Mouse (Mus musculus): ENCODE measurements around the gene Pou3f3. TPM values are rescaled to one million over a fixed set of nuclear protein-coding genes. Genes with fewer than 3 reads are reported as not detected.

Pou3f3 gene
- polyA plus RNA-seq, 1 experiment = not detected

- no peak for TF ChIP-seq CTCF (IDR thresholded peaks at IDR 0.05; ENCODE audit: extremely low read depth, insufficient read depth, insufficient read length, insufficient replicate concordance)
- TF ChIP-seq POLR2A (IDR thresholded peaks at IDR 0.05; ENCODE audit: low read depth, low read length) = no peak
- H3K4me1 ChIP-seq (ENCODE audit: control insufficient read depth, insufficient read depth, insufficient read length) = no peaks in the 10 kb centered on the region
- no peaks in the 10 kb centered on the region for H3K36me3 ChIP-seq (ENCODE audit: control insufficient read depth, insufficient read depth, low read length)
- peaks cover 17% of the 10 kb centered on the region for H3K27me3 ChIP-seq (ENCODE audit: control insufficient read depth, insufficient read depth, low read length)
- 9% methylated on average over 27 of the region's 27 CpGs for WGBS
- no peak for DNase-seq (ENCODE audit: low read depth in 1 of 2, low spot score in 2 of 2)
- no peak overlapping the region for H3K4me3 ChIP-seq (ENCODE audit: extremely low read depth, insufficient read depth, insufficient read length)
- H3K27ac ChIP-seq (ENCODE audit: insufficient read depth, low read length) = no peak overlapping the region
Observed at GRCm38 (mm10) chr1:42684345-42684744, 11.2 kb upstream of the Pou3f3 start.

GRCm38 (mm10) chr1:42684783-42685182 is 10.8 kb upstream of the Pou3f3 start:
- TF ChIP-seq CTCF (IDR thresholded peaks at IDR 0.05; ENCODE audit: extremely low read depth, insufficient read depth, insufficient read length, insufficient replicate concordance) (no peak), POLR2A (IDR thresholded peaks at IDR 0.05; ENCODE audit: low read depth, low read length) (no peak)
- 8% methylated on average over 20 of the region's 21 CpGs for WGBS
- Histone ChIP-seq H3K4me3 (ENCODE audit: extremely low read depth, insufficient read depth, insufficient read length) (no peak overlapping the region), H3K36me3 (ENCODE audit: control insufficient read depth, insufficient read depth, low read length) (no peaks in the 10 kb centered on the region), H3K27me3 (ENCODE audit: control insufficient read depth, insufficient read depth, low read length) (peaks cover 17% of the 10 kb centered on the region), H3K27ac (ENCODE audit: insufficient read depth, low read length) (no peak overlapping the region), H3K4me1 (ENCODE audit: control insufficient read depth, insufficient read depth, insufficient read length) (no peaks in the 10 kb centered on the region)
- DNase-seq (ENCODE audit: low read depth in 1 of 2, low spot score in 2 of 2) = no peak

- peaks cover 17% of the 10 kb centered on the region for H3K27me3 ChIP-seq (ENCODE audit: control insufficient read depth, insufficient read depth, low read length)
- no peak for DNase-seq (ENCODE audit: low read depth in 1 of 2, low spot score in 2 of 2)
- no peak overlapping the region for H3K4me3 ChIP-seq (ENCODE audit: extremely low read depth, insufficient read depth, insufficient read length)
- H3K4me1 ChIP-seq (ENCODE audit: control insufficient read depth, insufficient read depth, insufficient read length) = no peaks in the 10 kb centered on the region
- 6% methylated on average over 11 of the region's 11 CpGs for WGBS
- no peaks in the 10 kb centered on the region for H3K36me3 ChIP-seq (ENCODE audit: control insufficient read depth, insufficient read depth, low read length)
- no peak overlapping the region for H3K27ac ChIP-seq (ENCODE audit: insufficient read depth, low read length)
- no peak for TF ChIP-seq CTCF (IDR thresholded peaks at IDR 0.05; ENCODE audit: extremely low read depth, insufficient read depth, insufficient read length, insufficient replicate concordance)
- no peak for TF ChIP-seq POLR2A (IDR thresholded peaks at IDR 0.05; ENCODE audit: low read depth, low read length)
Observed at GRCm38 (mm10) chr1:42685321-42685960, 10.1 kb upstream of the Pou3f3 start.

- H3K27ac ChIP-seq (ENCODE audit: insufficient read depth, low read length) = no peak overlapping the region
- no peak overlapping the region for H3K4me3 ChIP-seq (ENCODE audit: extremely low read depth, insufficient read depth, insufficient read length)
- WGBS = 3% methylated on average over 53 of the region's 53 CpGs
- no peak for DNase-seq (ENCODE audit: low read depth in 1 of 2, low spot score in 2 of 2)
- H3K4me1 ChIP-seq (ENCODE audit: control insufficient read depth, insufficient read depth, insufficient read length) = no peaks in the 10 kb centered on the region
- peaks cover 17% of the 10 kb centered on the region for H3K27me3 ChIP-seq (ENCODE audit: control insufficient read depth, insufficient read depth, low read length)
- no peak for TF ChIP-seq POLR2A (IDR thresholded peaks at IDR 0.05; ENCODE audit: low read depth, low read length)
- no peak for TF ChIP-seq CTCF (IDR thresholded peaks at IDR 0.05; ENCODE audit: extremely low read depth, insufficient read depth, insufficient read length, insufficient replicate concordance)
- H3K36me3 ChIP-seq (ENCODE audit: control insufficient read depth, insufficient read depth, low read length) = no peaks in the 10 kb centered on the region
Observed at GRCm38 (mm10) chr1:42686194-42687131, 9.1 kb upstream of the Pou3f3 start.

- no peak overlapping the region for H3K27ac ChIP-seq (ENCODE audit: insufficient read depth, low read length)
- DNase-seq (ENCODE audit: low read depth in 1 of 2, low spot score in 2 of 2) = no peak
- no peaks in the 10 kb centered on the region for H3K36me3 ChIP-seq (ENCODE audit: control insufficient read depth, insufficient read depth, low read length)
- WGBS = 3% methylated on average over 12 of the region's 12 CpGs
- no peak for TF ChIP-seq POLR2A (IDR thresholded peaks at IDR 0.05; ENCODE audit: low read depth, low read length)
- no peak for TF ChIP-seq CTCF (IDR thresholded peaks at IDR 0.05; ENCODE audit: extremely low read depth, insufficient read depth, insufficient read length, insufficient replicate concordance)
- H3K4me1 ChIP-seq (ENCODE audit: control insufficient read depth, insufficient read depth, insufficient read length) = no peaks in the 10 kb centered on the region
- H3K27me3 ChIP-seq (ENCODE audit: control insufficient read depth, insufficient read depth, low read length) = peaks cover 17% of the 10 kb centered on the region
- no peak overlapping the region for H3K4me3 ChIP-seq (ENCODE audit: extremely low read depth, insufficient read depth, insufficient read length)
Observed at GRCm38 (mm10) chr1:42687271-42687670, 8.3 kb upstream of the Pou3f3 start.

GRCm38 (mm10) chr1:42687756-42688540 is 7.6 kb upstream of the Pou3f3 start:
- Histone ChIP-seq H3K27ac (ENCODE audit: insufficient read depth, low read length) (no peak overlapping the region), H3K4me3 (ENCODE audit: extremely low read depth, insufficient read depth, insufficient read length) (no peak overlapping the region), H3K36me3 (ENCODE audit: control insufficient read depth, insufficient read depth, low read length) (no peaks in the 10 kb centered on the region), H3K4me1 (ENCODE audit: control insufficient read depth, insufficient read depth, insufficient read length) (no peaks in the 10 kb centered on the region), H3K27me3 (ENCODE audit: control insufficient read depth, insufficient read depth, low read length) (peaks cover 17% of the 10 kb centered on the region)
- no peak for DNase-seq (ENCODE audit: low read depth in 1 of 2, low spot score in 2 of 2)
- TF ChIP-seq POLR2A (IDR thresholded peaks at IDR 0.05; ENCODE audit: low read depth, low read length) (no peak), CTCF (IDR thresholded peaks at IDR 0.05; ENCODE audit: extremely low read depth, insufficient read depth, insufficient read length, insufficient replicate concordance) (no peak)
- WGBS = 12% methylated on average over 7 of the region's 7 CpGs

Data from spleen, adult 2 months (tissue).